Mouse (Mus musculus): ENCODE measurements around the gene Gm21818. TPM values are rescaled to one million over a fixed set of nuclear protein-coding genes. Genes with fewer than 3 reads are reported as not detected.
"Not testable (repeated sequence)": the region's sequence is repeated elsewhere in the genome, so short reads cannot be mapped to it uniquely, and the experiment has no call there.

Gene Gm21818
- polyA plus RNA-seq, 1 experiment from 2014 or later, result not detected

GRCm38 (mm10) chr13:120223012-120223659 is 50.9 kb downstream of the Gm21818 start:
- WGBS, result 94% methylated on average over 16 of the region's 25 CpGs
- DNase-seq (ENCODE audit: low spot score); H3K4me1 ChIP-seq (replicated peaks; ENCODE audit: control insufficient read depth, insufficient read depth); H3K9me3 ChIP-seq (ENCODE audit: control insufficient read depth, low read length); H3K4me3 ChIP-seq (ENCODE audit: low read depth, low read length); H3K4me2 ChIP-seq (replicated peaks; ENCODE audit: low read depth); H3K27ac ChIP-seq (replicated peaks); ATAC-seq (ENCODE audit: low FRiP score, low TSS enrichment); H3K36me3 ChIP-seq (ENCODE audit: control insufficient read depth, insufficient read depth, low read length); H3K9ac ChIP-seq (ENCODE audit: low read length); H3K27me3 ChIP-seq (ENCODE audit: control insufficient read depth, insufficient read depth, low read length): not testable (repeated sequence)

Other genes with a start within 250 kb of the Gm21818 start
- gene Gm21761, start 243.2 kb upstream of the Gm21818 start, polyA plus RNA-seq (2015; fragmentation: Nextera tagmentation; extraction: Ambion mirVana), result not detected in 2 replicates
- gene B020031M17Rik, start 221.6 kb upstream of the Gm21818 start, polyA plus RNA-seq (2015; fragmentation: Nextera tagmentation; extraction: Ambion mirVana), result not detected in 2 replicates
- not detected in 2 replicates for gene Gm36079, start 145.4 kb upstream of the Gm21818 start, polyA plus RNA-seq (2015; fragmentation: Nextera tagmentation; extraction: Ambion mirVana)
- not detected in 2 replicates for gene Gm21188, start 120.2 kb upstream of the Gm21818 start, polyA plus RNA-seq (2015; fragmentation: Nextera tagmentation; extraction: Ambion mirVana)
- gene Gm20767, start 32.2 kb upstream of the Gm21818 start, polyA plus RNA-seq (2015; fragmentation: Nextera tagmentation; extraction: Ambion mirVana), result not detected in 2 replicates
- not detected in 2 replicates for gene Gm21762, start 43.5 kb downstream of the Gm21818 start, polyA plus RNA-seq (2015; fragmentation: Nextera tagmentation; extraction: Ambion mirVana)
- gene Gm21731, start 66.7 kb downstream of the Gm21818 start, polyA plus RNA-seq (2015; fragmentation: Nextera tagmentation; extraction: Ambion mirVana), result not detected in 2 replicates
- gene AF067061, start 90.7 kb downstream of the Gm21818 start, polyA plus RNA-seq (2015; fragmentation: Nextera tagmentation; extraction: Ambion mirVana), result not detected in 2 replicates
- gene BC147527, start 128.0 kb downstream of the Gm21818 start, polyA plus RNA-seq (2015; fragmentation: Nextera tagmentation; extraction: Ambion mirVana), result 0.41 and 0.62 TPM in 2 replicates
- gene Tcstv3, start 144.4 kb downstream of the Gm21818 start, polyA plus RNA-seq (2015; fragmentation: Nextera tagmentation; extraction: Ambion mirVana), result not detected in 2 replicates